Mouse (Mus musculus) fat pad, adult 2 months (tissue): ENCODE measurements around the gene 9030612E09Rik.

Experiments used
- DNase-seq: peaks from one replicate; pipeline ENCODE4 v3.0.0-alpha.2; 2011; ENCODE audit warnings: low read depth, low spot score; ENCODE audit errors: extremely low read depth

Gene 9030612E09Rik

DNA sequence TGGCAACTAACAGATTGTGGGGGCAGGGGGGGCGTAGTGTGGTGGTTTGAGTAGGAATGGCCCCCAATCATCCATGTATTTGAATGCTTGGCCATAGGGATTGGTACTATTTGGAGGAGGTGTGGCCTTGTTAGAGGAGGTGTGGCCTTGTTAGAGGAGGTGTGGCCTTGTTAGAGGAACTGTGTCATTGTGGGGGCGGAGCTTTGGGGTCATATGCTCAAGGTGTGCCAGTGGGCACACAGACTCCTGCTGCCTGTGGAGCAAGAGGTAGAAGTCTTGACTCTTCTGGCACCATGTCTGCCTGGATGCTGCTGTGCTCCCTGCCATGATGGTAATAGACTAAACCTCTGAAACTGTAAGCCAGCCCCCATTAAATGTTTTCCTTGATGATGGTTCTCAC, 25.7 kb downstream of the 9030612E09Rik start:
- no peak for DNase-seq

DNA sequence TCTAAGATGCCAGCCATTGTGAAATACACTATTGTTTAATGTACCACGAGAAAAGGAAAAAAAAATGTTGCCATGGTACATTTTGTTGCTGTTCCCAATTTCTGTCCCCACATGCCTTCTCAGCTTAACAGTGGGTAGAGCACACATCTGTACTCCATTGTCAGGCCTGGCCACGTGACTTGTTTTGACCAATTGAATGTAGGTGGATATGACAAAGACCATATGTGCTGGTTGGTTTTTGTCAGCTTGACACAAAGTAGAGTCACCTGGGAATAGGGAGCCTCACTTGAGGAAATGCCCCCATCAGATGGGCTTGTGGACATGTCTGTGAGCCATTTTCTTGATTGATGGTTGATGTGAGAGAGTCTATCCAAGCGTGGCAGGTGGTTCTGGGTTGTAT, 29.4 kb downstream of the 9030612E09Rik start:
- DNase-seq = peak; percentile 39

DNA sequence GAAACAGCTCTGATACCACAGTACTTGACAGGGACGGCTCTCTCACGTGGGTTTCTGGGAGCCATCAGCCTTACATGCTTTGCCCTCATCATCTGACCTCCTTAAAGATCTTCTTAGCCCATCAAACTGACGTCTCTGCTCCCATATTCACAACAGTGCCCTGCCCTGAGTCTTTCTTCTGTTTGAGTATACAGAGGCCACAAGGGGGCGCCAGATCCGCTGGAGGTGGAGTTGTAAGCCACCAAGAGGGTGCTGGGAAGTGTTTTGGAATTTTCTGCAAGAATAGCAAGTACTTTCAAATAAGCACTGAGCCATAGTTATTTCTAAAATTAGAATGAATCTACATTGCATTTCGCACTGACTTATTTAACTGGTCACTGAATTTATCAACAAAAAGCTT, 37.4 kb downstream of the 9030612E09Rik start:
- no peak for DNase-seq

DNA sequence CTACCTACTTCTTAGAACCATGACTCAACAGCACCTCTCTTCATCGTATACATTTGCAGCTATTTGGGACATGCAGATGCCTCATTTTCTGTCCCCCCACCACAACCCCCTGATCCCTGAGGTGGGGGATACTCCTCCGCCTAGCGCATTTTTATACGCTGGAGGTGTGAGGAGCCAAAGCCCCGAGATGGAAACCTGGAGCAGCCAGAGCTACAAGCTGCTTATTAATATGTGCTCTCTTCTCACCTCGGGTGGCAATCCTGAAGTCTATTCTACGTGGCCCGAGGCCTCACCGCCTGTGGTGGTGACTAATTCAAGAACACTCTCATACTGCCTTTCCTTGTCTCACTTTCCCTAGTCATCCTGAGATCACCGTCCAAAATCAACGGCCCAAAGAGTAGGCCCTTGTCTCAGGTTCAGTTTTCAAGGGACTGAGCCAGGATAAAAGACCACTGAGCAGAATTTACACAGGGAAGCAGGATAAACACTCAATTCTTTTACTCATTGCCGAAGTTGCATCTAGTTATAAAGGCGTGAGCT, 42.9 kb downstream of the 9030612E09Rik start:
- no peak for DNase-seq

DNA sequence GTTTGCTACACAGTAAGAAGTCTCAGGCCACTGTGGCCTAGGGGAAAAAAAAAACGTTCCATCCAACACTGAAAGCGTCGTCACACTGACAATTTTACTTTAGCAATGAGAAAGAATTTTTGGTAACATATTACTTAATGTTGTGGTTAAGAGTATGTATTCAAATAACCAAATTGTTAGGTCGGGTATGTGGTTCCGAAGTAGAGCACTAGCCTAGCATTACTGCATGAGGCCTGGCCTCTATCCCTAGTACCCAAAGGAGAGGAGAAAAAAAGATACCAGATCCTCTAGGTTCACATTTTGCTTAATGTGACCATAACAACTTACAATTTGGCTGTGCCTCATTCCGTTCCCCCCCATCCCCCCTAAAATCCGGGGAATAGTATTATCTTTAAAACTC, 46.0 kb downstream of the 9030612E09Rik start:
- no peak for DNase-seq

DNA sequence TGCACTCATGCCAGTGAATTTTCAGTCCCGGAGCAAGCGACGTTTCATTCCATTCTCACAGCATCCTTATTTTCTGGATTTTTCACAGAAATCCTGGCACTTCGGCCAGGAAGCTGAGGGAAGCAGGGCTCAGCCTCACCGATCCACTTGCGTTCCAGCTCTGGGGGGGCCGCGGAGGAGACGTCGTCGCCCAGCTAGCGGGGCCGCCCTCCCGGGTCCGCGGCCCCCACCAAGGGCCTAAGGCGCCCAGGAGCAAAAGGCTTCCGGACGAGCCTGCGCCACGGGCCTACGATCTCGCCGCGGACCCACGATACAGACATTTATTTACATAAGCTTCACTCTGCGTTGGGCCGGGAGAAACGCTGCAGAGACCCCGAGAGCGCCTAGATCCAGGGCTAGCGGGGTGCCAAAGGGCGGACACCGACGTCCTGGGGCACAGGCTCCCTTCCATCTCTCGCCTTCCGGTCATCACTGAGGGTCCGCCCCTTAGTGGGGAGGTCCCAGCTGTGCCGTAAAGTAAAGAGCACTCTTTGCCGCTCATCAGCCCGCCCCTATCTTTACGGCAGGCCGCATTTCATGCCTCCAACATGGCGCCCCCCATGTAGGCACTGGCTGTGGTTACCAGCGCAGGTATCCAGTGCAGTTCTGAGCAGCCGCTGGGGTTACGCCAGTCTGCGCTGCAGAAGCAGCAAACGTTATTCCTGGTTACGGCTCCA, 46.6 kb downstream of the 9030612E09Rik start, which contains the start of gene Pdss2:
TSS of gene Pdss2 (plus strand) at position 577 of the 716 bp plus-strand sequence.
- DNase-seq = no peak

DNA sequence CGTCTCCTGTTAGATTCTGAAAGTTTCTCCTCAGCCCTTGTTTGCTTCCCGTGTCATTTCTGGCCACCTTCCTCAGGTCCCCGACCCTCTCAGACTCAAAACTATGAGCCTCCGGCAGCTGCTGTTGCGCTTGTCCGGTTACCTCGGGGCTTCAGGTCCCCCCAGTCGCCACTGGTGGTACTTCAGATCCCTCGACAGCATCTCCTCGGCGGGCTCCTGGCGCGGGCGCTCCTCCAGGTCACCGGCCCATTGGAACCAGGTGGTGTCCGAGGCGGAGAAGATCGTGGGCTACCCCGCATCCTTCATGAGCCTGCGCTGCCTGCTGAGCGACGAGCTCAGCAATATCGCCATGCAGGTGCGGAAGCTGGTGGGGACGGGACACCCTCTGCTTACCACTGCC, 47.2 kb downstream of the 9030612E09Rik start:
- no peak for DNase-seq

DNA sequence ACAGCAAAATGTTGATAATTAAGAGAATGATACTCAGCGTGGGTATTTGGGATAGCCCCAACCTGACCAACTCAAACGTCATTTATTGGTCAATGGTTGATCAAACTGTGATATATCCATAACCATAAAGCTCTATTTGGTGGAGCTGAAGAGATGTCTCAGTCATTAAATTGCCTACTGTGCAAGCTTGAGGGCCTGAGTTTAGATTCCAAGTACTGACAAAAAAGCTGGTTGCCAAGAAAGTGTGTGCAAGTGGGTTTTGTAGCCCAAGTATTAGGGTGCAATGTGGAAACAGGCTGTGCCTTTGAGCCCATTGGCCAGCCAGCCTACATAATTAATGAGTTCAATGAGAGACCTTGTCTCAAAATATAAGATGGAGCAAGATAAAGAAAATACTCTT, 48.9 kb downstream of the 9030612E09Rik start:
- DNase-seq = peak; percentile 92
